Mouse (Mus musculus): Measurements from ENCODE around the gene Mink1. TPM values are rescaled to one million over a fixed set of nuclear protein-coding genes. Genes with fewer than 3 reads are reported as not detected.

The Mink1 gene
- polyA plus RNA-seq, 1 experiment from 2014 or later: 18.2 TPM

DNA sequence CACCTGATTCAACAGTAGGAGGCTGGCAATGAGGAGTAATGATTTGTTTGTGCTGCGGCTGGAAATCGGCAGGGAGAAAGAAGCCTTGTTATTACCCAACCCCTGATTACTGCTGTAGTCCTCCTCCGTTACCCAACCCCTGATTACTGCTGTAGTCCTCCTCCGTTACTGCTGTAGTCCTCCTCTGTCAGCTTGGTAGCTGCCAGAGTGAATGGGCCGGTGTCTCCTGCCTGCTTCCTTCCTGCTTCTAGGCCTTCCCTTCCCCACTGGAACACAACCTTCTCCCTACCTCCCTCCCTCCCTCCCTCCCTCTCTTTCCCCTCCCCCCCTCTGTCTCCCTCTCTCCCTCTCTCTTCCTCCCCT is 17.7 kb downstream of the Mink1 start:
- peaks cover 30% of the 10 kb centered on the region for H3K4me1 ChIP-seq (ENCODE audit: control insufficient read depth, insufficient read depth, low read length)
- H3K4me2 ChIP-seq (ENCODE audit: low read length): no peak overlapping the region
- no peak overlapping the region for H3K27ac ChIP-seq (ENCODE audit: low read length)
- no peaks in the 10 kb centered on the region for H3K27me3 ChIP-seq (ENCODE audit: control insufficient read depth, insufficient read depth, low read depth, low read length)
- H3K36me3 ChIP-seq (ENCODE audit: control insufficient read depth, insufficient read depth, low read length): no peaks in the 10 kb centered on the region; the same call in 1 of the 2 replicates
- no peaks in the 10 kb centered on the region for H3K9me3 ChIP-seq (replicated peaks; ENCODE audit: control insufficient read depth, low read length, poor library complexity, severe bottlenecking)
- 69% methylated on average over 5 of the region's 5 CpGs for WGBS
- no peak for ATAC-seq
- H3K9ac ChIP-seq (ENCODE audit: low read depth, low read length): no peak overlapping the region
- no peak overlapping the region for H3K4me3 ChIP-seq (ENCODE audit: low read depth, low read length)

DNA sequence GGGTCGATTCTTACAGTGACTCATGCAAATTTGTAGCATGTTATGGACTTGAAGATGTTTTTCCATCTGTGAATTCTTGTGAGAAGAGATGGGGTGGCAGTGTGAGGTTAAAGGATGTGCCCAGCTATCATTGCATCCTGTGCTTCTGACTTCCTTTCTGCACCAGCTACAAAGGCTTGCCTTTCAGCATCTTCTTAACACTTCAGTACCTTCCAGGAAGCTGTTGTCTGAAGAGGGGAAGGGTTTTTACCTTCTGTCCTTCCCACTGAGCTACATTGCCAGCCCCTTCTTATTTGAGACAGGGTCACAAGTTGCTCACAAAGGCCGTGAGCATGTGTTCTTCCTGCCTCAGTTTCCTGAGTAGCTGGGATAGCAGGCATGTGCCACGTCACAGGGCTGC is 18.2 kb downstream of the Mink1 start:
- 81% methylated on average over 3 of the region's 3 CpGs for whole genome bisulfite sequencing
- Histone ChIP-seq H3K4me2 (ENCODE audit: low read length) (no peak overlapping the region), H3K27me3 (ENCODE audit: control insufficient read depth, insufficient read depth, low read depth, low read length) (no peaks in the 10 kb centered on the region), H3K4me3 (ENCODE audit: low read depth, low read length) (no peak overlapping the region), H3K36me3 (ENCODE audit: control insufficient read depth, insufficient read depth, low read length) (no peaks in the 10 kb centered on the region; the same call in 1 of the 2 replicates), H3K9me3 (replicated peaks; ENCODE audit: control insufficient read depth, low read length, poor library complexity, severe bottlenecking) (no peaks in the 10 kb centered on the region), H3K4me1 (ENCODE audit: control insufficient read depth, insufficient read depth, low read length) (peaks cover 32% of the 10 kb centered on the region), H3K27ac (ENCODE audit: low read length) (no peak overlapping the region), H3K9ac (ENCODE audit: low read depth, low read length) (no peak overlapping the region)
- no peak for ATAC-seq

DNA sequence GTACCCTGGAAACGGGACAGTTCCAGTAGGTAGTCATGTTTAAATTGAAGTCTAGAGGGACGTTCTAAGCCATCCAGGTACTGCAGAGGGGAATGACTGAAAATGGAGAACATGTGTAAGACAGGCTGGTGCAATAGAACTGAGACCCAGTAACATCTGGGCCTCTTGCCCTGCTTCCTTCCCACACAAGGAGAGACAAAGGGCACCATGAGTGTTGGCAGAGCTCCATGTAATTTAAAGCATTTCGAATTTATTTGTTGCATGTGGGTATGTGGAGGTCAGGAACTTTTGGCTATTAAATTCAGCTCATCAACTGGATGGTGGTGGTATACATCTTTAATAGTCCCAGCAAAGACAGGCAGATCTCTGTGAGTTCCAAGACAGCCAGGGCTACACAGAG is 19.5 kb downstream of the Mink1 start:
- H3K4me2 ChIP-seq (ENCODE audit: low read length): no peak overlapping the region
- no peak for ATAC-seq
- WGBS: 77% methylated on average over 3 of the region's 3 CpGs
- H3K27ac ChIP-seq (ENCODE audit: low read length): no peak overlapping the region
- no peaks in the 10 kb centered on the region; the same call in 1 of the 2 replicates for H3K36me3 ChIP-seq (ENCODE audit: control insufficient read depth, insufficient read depth, low read length)
- no peaks in the 10 kb centered on the region for H3K9me3 ChIP-seq (replicated peaks; ENCODE audit: control insufficient read depth, low read length, poor library complexity, severe bottlenecking)
- H3K27me3 ChIP-seq (ENCODE audit: control insufficient read depth, insufficient read depth, low read depth, low read length): no peaks in the 10 kb centered on the region
- no peak overlapping the region for H3K4me3 ChIP-seq (ENCODE audit: low read depth, low read length)
- peaks cover 32% of the 10 kb centered on the region for H3K4me1 ChIP-seq (ENCODE audit: control insufficient read depth, insufficient read depth, low read length)
- H3K9ac ChIP-seq (ENCODE audit: low read depth, low read length): no peak overlapping the region

DNA sequence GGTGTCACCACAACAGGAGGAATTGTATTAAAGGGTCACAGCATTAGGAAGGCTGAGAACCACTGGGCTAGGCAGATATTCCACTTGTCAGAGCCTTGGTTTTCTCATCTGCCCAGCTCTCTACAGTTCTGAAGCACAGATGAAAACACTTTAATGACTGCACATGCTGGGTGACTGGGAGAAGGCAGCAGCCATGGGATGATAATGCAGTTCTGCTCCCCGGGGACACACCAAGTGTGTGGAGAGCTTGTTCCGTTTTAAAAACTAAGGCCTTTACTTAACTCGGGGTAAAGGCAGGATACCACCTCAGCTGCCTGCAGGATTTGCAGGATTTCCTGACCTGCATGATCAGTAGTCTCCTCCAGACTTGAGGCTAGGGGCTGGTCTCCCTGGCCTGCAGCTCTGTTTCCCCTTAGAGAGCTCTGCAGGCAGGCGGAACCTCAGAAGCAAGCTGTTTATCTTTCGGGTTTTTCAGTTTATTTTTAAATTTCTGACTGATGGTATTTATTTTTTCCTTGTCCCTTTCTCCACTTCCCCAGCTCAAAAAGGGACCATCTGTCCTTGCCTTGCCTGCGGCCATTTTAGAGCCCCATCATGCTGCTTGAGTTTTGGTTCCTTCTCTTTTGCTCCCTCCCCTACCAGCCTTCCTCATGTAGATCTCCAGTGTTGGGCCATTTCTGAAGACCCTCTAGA is 20.5 kb downstream of the Mink1 start:
- Histone ChIP-seq H3K27ac (ENCODE audit: low read length) (no peak overlapping the region), H3K4me1 (ENCODE audit: control insufficient read depth, insufficient read depth, low read length) (peaks cover 24% of the 10 kb centered on the region), H3K4me2 (ENCODE audit: low read length) (no peak overlapping the region), H3K36me3 (ENCODE audit: control insufficient read depth, insufficient read depth, low read length) (no peaks in the 10 kb centered on the region; the same call in none of the 2 replicates), H3K9ac (ENCODE audit: low read depth, low read length) (no peak overlapping the region), H3K9me3 (replicated peaks; ENCODE audit: control insufficient read depth, low read length, poor library complexity, severe bottlenecking) (no peaks in the 10 kb centered on the region), H3K4me3 (ENCODE audit: low read depth, low read length) (no peak overlapping the region), H3K27me3 (ENCODE audit: control insufficient read depth, insufficient read depth, low read depth, low read length) (no peaks in the 10 kb centered on the region)
- WGBS: 68% methylated on average over 6 of the region's 6 CpGs
- ATAC-seq: no peak

DNA sequence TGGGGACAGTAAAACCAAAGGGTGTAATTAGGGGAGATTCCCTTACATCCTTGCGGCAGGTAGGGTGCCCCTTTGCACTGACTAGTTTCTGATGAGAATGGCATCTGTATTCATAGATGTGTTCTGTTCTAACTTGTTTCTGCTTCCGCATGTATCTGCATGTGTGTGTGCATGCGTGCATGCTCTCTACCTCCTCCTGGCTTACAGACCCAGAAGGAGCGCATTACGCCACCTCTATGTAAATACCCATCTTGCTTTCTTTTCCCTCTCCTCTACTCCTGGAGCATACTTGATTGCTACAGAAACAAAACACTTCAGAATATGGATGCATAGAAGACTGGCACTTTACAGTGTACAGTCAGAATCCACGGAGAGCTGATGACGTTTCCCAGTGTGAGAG is 21.1 kb downstream of the Mink1 start:
- no peak overlapping the region for H3K4me3 ChIP-seq (ENCODE audit: low read depth, low read length)
- WGBS: 93% methylated on average over 7 of the region's 7 CpGs
- no peak overlapping the region for H3K4me2 ChIP-seq (ENCODE audit: low read length)
- H3K27ac ChIP-seq (ENCODE audit: low read length): no peak overlapping the region
- H3K4me1 ChIP-seq (ENCODE audit: control insufficient read depth, insufficient read depth, low read length): peaks cover 18% of the 10 kb centered on the region
- H3K9ac ChIP-seq (ENCODE audit: low read depth, low read length): no peak overlapping the region
- no peak for ATAC-seq
- no peaks in the 10 kb centered on the region for H3K9me3 ChIP-seq (replicated peaks; ENCODE audit: control insufficient read depth, low read length, poor library complexity, severe bottlenecking)
- H3K36me3 ChIP-seq (ENCODE audit: control insufficient read depth, insufficient read depth, low read length): no peaks in the 10 kb centered on the region; the same call in none of the 2 replicates
- H3K27me3 ChIP-seq (ENCODE audit: control insufficient read depth, insufficient read depth, low read depth, low read length): no peaks in the 10 kb centered on the region

DNA sequence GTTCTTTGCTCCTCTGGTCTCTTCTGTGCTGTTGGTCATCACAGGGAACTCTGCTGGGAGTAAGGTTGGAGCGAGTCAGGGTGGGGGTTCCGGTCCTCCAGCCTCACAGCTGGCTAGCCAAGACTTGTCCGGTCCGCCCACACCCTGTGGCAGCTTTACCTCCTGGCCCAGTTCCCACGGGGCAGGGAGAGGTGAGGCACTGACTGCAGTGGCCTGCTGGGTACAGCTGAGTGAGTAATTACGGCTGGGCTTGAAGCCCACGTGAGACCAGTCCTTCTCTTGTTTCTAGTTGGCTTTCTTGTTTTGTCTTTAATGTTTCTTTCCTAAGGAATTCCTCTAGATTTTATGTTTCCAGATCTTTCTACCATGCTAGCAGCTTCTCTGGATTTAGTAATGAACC is 22.8 kb downstream of the Mink1 start:
- H3K4me3 ChIP-seq (ENCODE audit: low read depth, low read length): no peak overlapping the region
- no peaks in the 10 kb centered on the region for H3K9me3 ChIP-seq (replicated peaks; ENCODE audit: control insufficient read depth, low read length, poor library complexity, severe bottlenecking)
- no peaks in the 10 kb centered on the region for H3K27me3 ChIP-seq (ENCODE audit: control insufficient read depth, insufficient read depth, low read depth, low read length)
- 45% methylated on average over 7 of the region's 7 CpGs for WGBS
- no peak for ATAC-seq
- no peak overlapping the region for H3K4me2 ChIP-seq (ENCODE audit: low read length)
- H3K4me1 ChIP-seq (ENCODE audit: control insufficient read depth, insufficient read depth, low read length): peaks cover 14% of the 10 kb centered on the region
- H3K27ac ChIP-seq (ENCODE audit: low read length): no peak overlapping the region
- H3K36me3 ChIP-seq (ENCODE audit: control insufficient read depth, insufficient read depth, low read length): no peaks in the 10 kb centered on the region; the same call in none of the 2 replicates
- H3K9ac ChIP-seq (ENCODE audit: low read depth, low read length): no peak overlapping the region

DNA sequence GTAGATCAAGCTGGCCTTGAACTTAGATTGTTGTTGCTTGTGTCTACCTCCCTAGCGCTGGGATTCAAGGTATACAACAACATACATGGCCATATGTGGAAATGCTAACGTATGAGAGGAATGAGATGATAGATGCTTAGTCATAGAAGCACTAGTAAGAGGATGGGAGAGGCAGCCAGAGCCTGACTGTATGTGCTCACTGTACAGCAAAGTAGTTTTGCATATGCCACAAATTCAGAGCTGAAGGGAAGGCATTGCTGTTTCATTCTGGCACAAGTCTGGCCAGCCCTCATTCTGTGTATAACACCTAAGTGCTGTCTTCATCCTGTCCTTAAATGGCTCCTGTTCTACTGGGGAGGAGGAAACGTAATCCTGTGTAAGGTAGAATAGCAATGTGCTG is 23.6 kb downstream of the Mink1 start:
- Histone ChIP-seq H3K4me1 (ENCODE audit: control insufficient read depth, insufficient read depth, low read length) (peaks cover 14% of the 10 kb centered on the region), H3K9ac (ENCODE audit: low read depth, low read length) (no peak overlapping the region), H3K27ac (ENCODE audit: low read length) (no peak overlapping the region), H3K4me3 (ENCODE audit: low read depth, low read length) (no peak overlapping the region), H3K27me3 (ENCODE audit: control insufficient read depth, insufficient read depth, low read depth, low read length) (no peaks in the 10 kb centered on the region), H3K9me3 (replicated peaks; ENCODE audit: control insufficient read depth, low read length, poor library complexity, severe bottlenecking) (no peaks in the 10 kb centered on the region), H3K36me3 (ENCODE audit: control insufficient read depth, insufficient read depth, low read length) (no peaks in the 10 kb centered on the region; the same call in none of the 2 replicates), H3K4me2 (ENCODE audit: low read length) (no peak overlapping the region)
- no peak for ATAC-seq
- 91% methylated on average over 3 of the region's 3 CpGs for WGBS

DNA sequence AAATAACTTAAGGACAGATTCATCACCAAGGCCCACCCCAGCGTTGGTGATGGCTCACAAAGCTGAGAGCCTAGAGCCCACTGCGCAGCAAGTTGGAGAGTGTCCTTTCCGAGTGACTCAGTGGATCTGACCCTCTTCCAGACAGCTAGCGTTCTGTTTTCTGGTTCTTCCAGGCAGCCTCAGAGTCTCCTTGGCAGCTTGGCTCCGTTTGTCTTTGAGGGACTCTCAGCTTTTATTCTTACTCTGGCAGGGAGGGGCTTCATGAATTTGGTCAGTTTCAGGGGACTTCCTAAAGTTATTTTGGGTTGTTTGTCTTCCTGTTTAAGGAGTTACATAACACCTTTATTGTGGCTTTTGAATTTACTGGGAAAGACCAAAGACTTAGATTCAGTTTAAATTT is 24.3 kb downstream of the Mink1 start:
- Histone ChIP-seq H3K4me1 (ENCODE audit: control insufficient read depth, insufficient read depth, low read length) (peaks cover 14% of the 10 kb centered on the region), H3K36me3 (ENCODE audit: control insufficient read depth, insufficient read depth, low read length) (no peaks in the 10 kb centered on the region; the same call in 1 of the 2 replicates), H3K27ac (ENCODE audit: low read length) (no peak overlapping the region), H3K27me3 (ENCODE audit: control insufficient read depth, insufficient read depth, low read depth, low read length) (no peaks in the 10 kb centered on the region), H3K9ac (ENCODE audit: low read depth, low read length) (no peak overlapping the region), H3K9me3 (replicated peaks; ENCODE audit: control insufficient read depth, low read length, poor library complexity, severe bottlenecking) (no peaks in the 10 kb centered on the region), H3K4me3 (ENCODE audit: low read depth, low read length) (no peak overlapping the region), H3K4me2 (ENCODE audit: low read length) (no peak overlapping the region)
- 73% methylated on average over 5 of the region's 5 CpGs for WGBS
- ATAC-seq: no peak

DNA sequence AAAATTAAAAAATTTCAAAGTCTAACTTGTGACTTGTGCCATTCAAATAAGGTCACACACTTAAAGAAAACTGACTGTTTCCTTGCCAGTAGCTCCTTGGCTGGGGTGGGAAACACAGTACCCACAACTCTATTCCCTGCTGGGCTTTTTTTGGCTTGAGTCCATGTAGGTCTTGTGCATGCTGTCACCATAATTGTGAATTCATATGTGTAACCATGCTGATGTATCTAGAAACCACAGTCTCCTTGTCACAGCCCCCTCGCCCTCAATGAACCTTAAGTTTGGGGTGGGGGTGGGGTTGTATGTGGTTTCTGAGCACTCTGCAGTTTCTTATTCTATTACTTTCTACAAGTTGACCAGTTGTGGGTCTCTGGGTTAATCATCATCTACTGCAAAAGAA is 29.1 kb downstream of the Mink1 start:
- Histone ChIP-seq H3K9ac (ENCODE audit: low read depth, low read length) (no peak overlapping the region), H3K27me3 (ENCODE audit: control insufficient read depth, insufficient read depth, low read depth, low read length) (no peaks in the 10 kb centered on the region), H3K36me3 (ENCODE audit: control insufficient read depth, insufficient read depth, low read length) (no peaks in the 10 kb centered on the region; the same call in 1 of the 2 replicates), H3K9me3 (replicated peaks; ENCODE audit: control insufficient read depth, low read length, poor library complexity, severe bottlenecking) (no peaks in the 10 kb centered on the region), H3K4me3 (ENCODE audit: low read depth, low read length) (no peak overlapping the region), H3K4me2 (ENCODE audit: low read length) (no peak overlapping the region), H3K4me1 (ENCODE audit: control insufficient read depth, insufficient read depth, low read length) (no peaks in the 10 kb centered on the region), H3K27ac (ENCODE audit: low read length) (no peak overlapping the region)
- 90% methylated on average over 1 of the region's 1 CpGs for WGBS
- no peak for ATAC-seq
